Mouse (Mus musculus) kidney, embryonic 14.5 days (tissue): ENCODE measurements around the gene Stra6. TPM values are rescaled to one million over a fixed set of nuclear protein-coding genes. Genes with fewer than 3 reads are reported as not detected.

ENCODE experiments used
- ATAC-seq: fragments of 200-750 bp; cut with Nextera tagmentation; 2 replicates; pipeline ENCODE4 v1.8.0; 2017; ENCODE audit warnings: moderate number of reproducible peaks, mild to moderate bottlenecking, moderate TSS enrichment, moderate library complexity; ENCODE audit not compliant: low FRiP score, low TSS enrichment
- H3K27ac ChIP-seq: fragments of 300-500 bp; sonication (generic); 2 replicates; pipeline ENCODE4 v1.5.1; 2014; ENCODE audit warnings: low read depth, mild to moderate bottlenecking, low read length, moderate library complexity, mixed read lengths
- H3K27me3 ChIP-seq: fragments of 300-500 bp; sonication (generic); 2 replicates; pipeline ENCODE4 v1.6.1; 2014; ENCODE audit warnings: mild to moderate bottlenecking, low read length; ENCODE audit not compliant: control insufficient read depth, insufficient read depth
- H3K36me3 ChIP-seq: fragments of 300-500 bp; sonication (generic); 2 replicates; pipeline ENCODE4 v1.6.1; 2014; ENCODE audit warnings: low read length, mixed read lengths; ENCODE audit not compliant: control insufficient read depth, insufficient read depth
- H3K4me1 ChIP-seq: fragments of 300-500 bp; sonication (generic); 2 replicates; pipeline ENCODE4 v1.6.1; 2014; ENCODE audit warnings: low read length, mixed read lengths; ENCODE audit not compliant: control insufficient read depth, insufficient read depth
- H3K4me2 ChIP-seq: fragments of 300-500 bp; sonication (generic); replicated peaks from 2 replicates; pipeline ENCODE4 v1.6.1; 2014; ENCODE audit warnings: low read depth, mild to moderate bottlenecking, low read length
- H3K4me3 ChIP-seq: fragments of 300-500 bp; sonication (generic); 2 replicates; pipeline ENCODE4 v1.5.1; 2014; ENCODE audit warnings: mild to moderate bottlenecking, low read length
- H3K9ac ChIP-seq: fragments of 300-500 bp; sonication (generic); 2 replicates; pipeline ENCODE4 v1.6.1; 2014; ENCODE audit warnings: low read depth, mild to moderate bottlenecking, low read length, moderate library complexity
- H3K9me3 ChIP-seq: fragments of 300-500 bp; sonication (generic); 2 replicates; pipeline ENCODE4 v1.6.1; 2016; ENCODE audit warnings: low read length; ENCODE audit not compliant: control insufficient read depth
- WGBS: fragments of 180-500 bp; shearing (Covaris S2); extraction: QIAGEN DNeasy Blood & Tissue Kit; methylation state at CpG from one replicate; pipeline ENCODE4 v1.1.7; 2014; 5-methylcytosine and 5-hydroxymethylcytosine counted together
- polyA plus RNA-seq: library from polyadenylated mRNA; unstranded; fragments of >200 nt; fragmentation: Nextera tagmentation; extraction: Ambion mirVana; gene quantifications from 2 replicates; pipeline ENCODE4 v1.2.1, GENCODE M21; 2014

Gene Stra6
- polyA plus RNA-seq, 1 experiment from 2014 or later, result 39.2 TPM

DNA sequence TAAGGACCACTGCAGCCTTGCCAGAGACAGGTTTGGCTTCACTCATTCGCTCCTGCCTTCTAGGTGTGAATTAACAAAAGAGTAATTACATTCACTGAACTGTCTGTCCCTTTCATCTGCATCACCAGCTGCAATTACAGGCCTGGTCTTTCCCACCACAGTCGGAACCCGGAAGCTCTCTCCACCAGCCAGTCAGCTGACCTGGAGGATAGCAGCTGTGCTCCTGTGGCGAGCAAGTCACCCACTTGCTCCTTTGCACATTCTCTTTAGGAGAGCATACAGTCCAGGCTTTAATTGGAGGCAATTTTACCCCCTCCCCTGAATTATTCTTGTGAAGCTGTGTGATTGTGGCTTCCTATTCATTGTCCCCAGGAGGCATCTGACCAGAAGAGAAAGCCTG is 17.9 kb upstream of the Stra6 start:
- H3K9ac ChIP-seq, result no peak overlapping the region
- H3K27me3 ChIP-seq, result no peaks in the 10 kb centered on the region
- no peak overlapping the region for H3K27ac ChIP-seq
- H3K9me3 ChIP-seq, result no peaks in the 10 kb centered on the region
- WGBS, result 27% methylated on average over 4 of the region's 4 CpGs
- no peak overlapping the region for H3K4me2 ChIP-seq
- ATAC-seq, result no peak
- H3K4me3 ChIP-seq, result no peak overlapping the region
- H3K4me1 ChIP-seq, result peaks cover 15% of the 10 kb centered on the region
- H3K36me3 ChIP-seq, result no peaks in the 10 kb centered on the region

GRCm38 (mm10) chr9:58047061-58047460 is 16.5 kb upstream of the Stra6 start:
- WGBS, result 60% methylated on average over 10 of the region's 10 CpGs
- no peak for ATAC-seq
- no peaks in the 10 kb centered on the region for H3K27me3 ChIP-seq

DNA sequence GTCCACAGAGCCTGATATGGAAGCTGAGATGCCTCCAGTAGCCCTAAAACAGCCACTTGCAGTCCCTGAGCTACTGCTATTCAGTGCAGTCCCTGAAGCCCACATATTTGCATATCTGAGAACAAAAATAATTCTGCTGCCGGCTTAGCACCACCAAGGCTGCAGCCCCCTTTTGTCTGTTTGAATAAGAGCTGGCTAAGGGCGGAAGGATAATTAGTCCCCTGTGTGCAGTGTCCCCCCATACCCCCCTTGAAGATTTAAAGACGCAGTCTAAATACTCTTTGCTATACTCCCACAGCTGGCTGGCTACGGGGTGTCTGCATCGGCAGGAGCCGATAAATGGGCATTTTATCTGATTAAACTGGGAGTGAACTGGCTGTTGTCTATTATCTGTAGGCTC is 15.0 kb upstream of the Stra6 start:
- no peak overlapping the region for H3K4me2 ChIP-seq
- 20% methylated on average over 6 of the region's 6 CpGs for WGBS
- H3K4me3 ChIP-seq, result no peak overlapping the region
- H3K9me3 ChIP-seq, result no peaks in the 10 kb centered on the region
- no peaks in the 10 kb centered on the region for H3K27me3 ChIP-seq
- peaks cover 8% of the 10 kb centered on the region; the same call in 1 of the 2 replicates for H3K4me1 ChIP-seq
- H3K36me3 ChIP-seq, result no peaks in the 10 kb centered on the region
- no peak overlapping the region for H3K27ac ChIP-seq
- ATAC-seq, result no peak
- no peak overlapping the region for H3K9ac ChIP-seq

More at GRCm38 (mm10) chr9:58047061-58047460, 16.5 kb upstream of the Stra6 start:
- H3K4me2 ChIP-seq, result no peak overlapping the region
- H3K4me3 ChIP-seq, result no peak overlapping the region
- H3K9me3 ChIP-seq, result no peaks in the 10 kb centered on the region
- no peaks in the 10 kb centered on the region for H3K36me3 ChIP-seq
- H3K27ac ChIP-seq, result peak overlapping the region; percentile 37; the same call in 1 of the 2 replicates
- H3K4me1 ChIP-seq, result peaks cover 10% of the 10 kb centered on the region
- no peak overlapping the region for H3K9ac ChIP-seq

GRCm38 (mm10) chr9:58049186-58049585 is 14.4 kb upstream of the Stra6 start:
- H3K36me3 ChIP-seq, result no peaks in the 10 kb centered on the region
- H3K4me1 ChIP-seq, result peaks cover 11% of the 10 kb centered on the region; the same call in 1 of the 2 replicates
- H3K9me3 ChIP-seq, result no peaks in the 10 kb centered on the region
- no peak overlapping the region for H3K27ac ChIP-seq
- ATAC-seq, result no peak
- WGBS, result 64% methylated on average over 6 of the region's 6 CpGs
- H3K27me3 ChIP-seq, result no peaks in the 10 kb centered on the region
- no peak overlapping the region for H3K4me3 ChIP-seq
- H3K4me2 ChIP-seq, result no peak overlapping the region
- H3K9ac ChIP-seq, result no peak overlapping the region

GRCm38 (mm10) chr9:58049861-58050260 is 13.7 kb upstream of the Stra6 start:
- WGBS, result 71% methylated on average over 7 of the region's 7 CpGs
- peaks cover 11% of the 10 kb centered on the region; the same call in 1 of the 2 replicates for H3K4me1 ChIP-seq
- no peak overlapping the region for H3K27ac ChIP-seq
- H3K36me3 ChIP-seq, result no peaks in the 10 kb centered on the region
- H3K27me3 ChIP-seq, result no peaks in the 10 kb centered on the region
- no peak overlapping the region for H3K9ac ChIP-seq
- H3K9me3 ChIP-seq, result no peaks in the 10 kb centered on the region
- H3K4me2 ChIP-seq, result no peak overlapping the region
- ATAC-seq, result no peak
- H3K4me3 ChIP-seq, result no peak overlapping the region

DNA sequence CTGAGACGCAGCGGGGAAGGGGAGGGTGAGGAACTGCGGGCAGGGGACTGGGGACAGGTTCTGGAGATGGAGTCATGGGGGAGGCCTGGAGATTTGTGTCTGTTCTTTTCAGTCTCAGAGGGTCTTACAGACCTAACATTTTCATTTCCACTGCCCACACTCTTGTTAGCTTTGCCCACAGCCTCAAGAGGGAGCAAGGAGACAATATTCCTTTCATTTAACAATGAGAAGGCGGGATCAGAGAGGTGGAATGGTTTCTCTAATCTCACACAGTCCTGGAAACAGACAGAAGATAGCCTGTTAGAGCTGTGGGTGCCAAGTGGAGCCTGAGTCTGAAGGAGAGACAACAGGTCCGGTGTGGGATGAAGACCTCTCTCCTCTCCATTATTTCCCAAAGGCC is 11.7 kb upstream of the Stra6 start:
- no peak for ATAC-seq
- Histone ChIP-seq H3K4me1 (peaks cover 20% of the 10 kb centered on the region; the same call in 1 of the 2 replicates), H3K4me3 (no peak overlapping the region), H3K4me2 (no peak overlapping the region), H3K9me3 (no peaks in the 10 kb centered on the region), H3K27me3 (no peaks in the 10 kb centered on the region), H3K36me3 (no peaks in the 10 kb centered on the region), H3K9ac (no peak overlapping the region), H3K27ac (no peak overlapping the region)
- WGBS, result 27% methylated on average over 5 of the region's 5 CpGs

GRCm38 (mm10) chr9:58053102-58053501 is 10.5 kb upstream of the Stra6 start:
- ATAC-seq, result 0 out of 2 replicates have a peak, but pooled peaks have one; percentile 38
- 12% methylated on average over 3 of the region's 3 CpGs for WGBS

GRCm38 (mm10) chr9:58053544-58053943 is 10.0 kb upstream of the Stra6 start:
- no peak overlapping the region for H3K27ac ChIP-seq
- ATAC-seq, result no peak
- WGBS, result 40% methylated on average over 3 of the region's 3 CpGs

More at GRCm38 (mm10) chr9:58053102-58053501, 10.5 kb upstream of the Stra6 start:
- peaks cover 19% of the 10 kb centered on the region; the same call in 1 of the 2 replicates for H3K4me1 ChIP-seq
- H3K9me3 ChIP-seq, result no peaks in the 10 kb centered on the region
- H3K36me3 ChIP-seq, result no peaks in the 10 kb centered on the region
- H3K27ac ChIP-seq, result no peak overlapping the region
- H3K4me2 ChIP-seq, result no peak overlapping the region
- H3K4me3 ChIP-seq, result no peak overlapping the region
- no peaks in the 10 kb centered on the region for H3K27me3 ChIP-seq
- H3K9ac ChIP-seq, result no peak overlapping the region

GRCm38 (mm10) chr9:58054032-58054431 is 9.6 kb upstream of the Stra6 start:
- no peaks in the 10 kb centered on the region for H3K36me3 ChIP-seq
- H3K9ac ChIP-seq, result no peak overlapping the region
- no peak overlapping the region for H3K4me2 ChIP-seq
- H3K27ac ChIP-seq, result no peak overlapping the region
- WGBS, result 90% methylated on average over 1 of the region's 1 CpGs
- no peak overlapping the region for H3K4me3 ChIP-seq
- no peaks in the 10 kb centered on the region for H3K27me3 ChIP-seq
- no peak for ATAC-seq
- H3K9me3 ChIP-seq, result no peaks in the 10 kb centered on the region
- H3K4me1 ChIP-seq, result peaks cover 17% of the 10 kb centered on the region; the same call in 1 of the 2 replicates

More at GRCm38 (mm10) chr9:58053544-58053943, 10.0 kb upstream of the Stra6 start:
- Histone ChIP-seq H3K9ac (no peak overlapping the region), H3K4me3 (no peak overlapping the region), H3K9me3 (no peaks in the 10 kb centered on the region), H3K36me3 (no peaks in the 10 kb centered on the region), H3K27me3 (no peaks in the 10 kb centered on the region), H3K4me2 (no peak overlapping the region), H3K4me1 (peaks cover 17% of the 10 kb centered on the region; the same call in 1 of the 2 replicates)
